Mouse (Mus musculus) right cerebral cortex, postnatal 4 days (tissue): Measurements from ENCODE around the gene Itga7.
A peak's percentile ranks its signal among the peaks of the same experiment; 100 is the strongest.
"Not testable (repeated sequence)": the region's sequence is repeated elsewhere in the genome, so short reads cannot be mapped to it uniquely, and the experiment has no call there.

ENCODE experiments used
- DNase-seq: peaks from one replicate; pipeline ENCODE4 v3.0.0-alpha.2; 2022

Gene Itga7

GRCm38 (mm10) chr10:128935826-128936440 is 2.3 kb downstream of the Itga7 start:
- DNase-seq = no peak

- DNase-seq = no peak
These were observed 4.3 kb downstream of the Itga7 start for GRCm38 (mm10) chr10:128937756-128938390.

GRCm38 (mm10) chr10:128938457-128938856 is 4.8 kb downstream of the Itga7 start:
- DNase-seq = no peak

- no peak for DNase-seq
These were observed 5.4 kb downstream of the Itga7 start for GRCm38 (mm10) chr10:128938974-128939373.

GRCm38 (mm10) chr10:128940475-128941061 is 7.0 kb downstream of the Itga7 start:
- no peak for DNase-seq

- DNase-seq = no peak
These were observed 12.1 kb downstream of the Itga7 start for GRCm38 (mm10) chr10:128945675-128946074.

- DNase-seq = no peak
These were observed 13.9 kb downstream of the Itga7 start for GRCm38 (mm10) chr10:128947496-128947895.

- DNase-seq = no peak
These were observed 16.7 kb downstream of the Itga7 start for GRCm38 (mm10) chr10:128950208-128950887.

- no peak for DNase-seq
These were observed 24.7 kb downstream of the Itga7 start for GRCm38 (mm10) chr10:128958340-128958739.

- no peak for DNase-seq
These were observed 26.5 kb downstream of the Itga7 start for GRCm38 (mm10) chr10:128960142-128960541.

GRCm38 (mm10) chr10:128960590-128961584 is 27.3 kb downstream of the Itga7 start, which contains the start of gene Mettl7b:
Mettl7b (minus strand) TSS chr10:128960988.
- no peak for DNase-seq

GRCm38 (mm10) chr10:128964961-128965360 is 31.3 kb downstream of the Itga7 start:
- DNase-seq = no peak

- no peak for DNase-seq
These were observed 32.3 kb downstream of the Itga7 start for GRCm38 (mm10) chr10:128965871-128966270.

- DNase-seq = no peak
These were observed 34.7 kb downstream of the Itga7 start for GRCm38 (mm10) chr10:128968341-128968749.

GRCm38 (mm10) chr10:128970740-128971250 is 37.2 kb downstream of the Itga7 start:
- DNase-seq = no peak

GRCm38 (mm10) chr10:128972841-128973240 is 39.2 kb downstream of the Itga7 start:
- DNase-seq = no peak

GRCm38 (mm10) chr10:128976395-128976794 is 42.8 kb downstream of the Itga7 start:
- no peak for DNase-seq

GRCm38 (mm10) chr10:128977522-128978114 is 44.0 kb downstream of the Itga7 start:
- peak; percentile 36 for DNase-seq

GRCm38 (mm10) chr10:128980644-128981365 is 47.2 kb downstream of the Itga7 start:
- no peak for DNase-seq

GRCm38 (mm10) chr10:128989131-128989530 is 55.5 kb downstream of the Itga7 start, which contains the start of gene Olfr9:
Olfr9 (plus strand) TSS chr10:128989431.
- DNase-seq = not testable (repeated sequence)
